Mouse (Mus musculus) cerebellum, postnatal 25 days (tissue): ENCODE data around the gene Haspin.

Experiments used
- DNase-seq, 2 experiments: peaks; one replicate each; pipeline ENCODE4 v3.0.0; 2021; ENCODE audit warnings: mixed read lengths in 2 of 2

Gene Haspin

DNA sequence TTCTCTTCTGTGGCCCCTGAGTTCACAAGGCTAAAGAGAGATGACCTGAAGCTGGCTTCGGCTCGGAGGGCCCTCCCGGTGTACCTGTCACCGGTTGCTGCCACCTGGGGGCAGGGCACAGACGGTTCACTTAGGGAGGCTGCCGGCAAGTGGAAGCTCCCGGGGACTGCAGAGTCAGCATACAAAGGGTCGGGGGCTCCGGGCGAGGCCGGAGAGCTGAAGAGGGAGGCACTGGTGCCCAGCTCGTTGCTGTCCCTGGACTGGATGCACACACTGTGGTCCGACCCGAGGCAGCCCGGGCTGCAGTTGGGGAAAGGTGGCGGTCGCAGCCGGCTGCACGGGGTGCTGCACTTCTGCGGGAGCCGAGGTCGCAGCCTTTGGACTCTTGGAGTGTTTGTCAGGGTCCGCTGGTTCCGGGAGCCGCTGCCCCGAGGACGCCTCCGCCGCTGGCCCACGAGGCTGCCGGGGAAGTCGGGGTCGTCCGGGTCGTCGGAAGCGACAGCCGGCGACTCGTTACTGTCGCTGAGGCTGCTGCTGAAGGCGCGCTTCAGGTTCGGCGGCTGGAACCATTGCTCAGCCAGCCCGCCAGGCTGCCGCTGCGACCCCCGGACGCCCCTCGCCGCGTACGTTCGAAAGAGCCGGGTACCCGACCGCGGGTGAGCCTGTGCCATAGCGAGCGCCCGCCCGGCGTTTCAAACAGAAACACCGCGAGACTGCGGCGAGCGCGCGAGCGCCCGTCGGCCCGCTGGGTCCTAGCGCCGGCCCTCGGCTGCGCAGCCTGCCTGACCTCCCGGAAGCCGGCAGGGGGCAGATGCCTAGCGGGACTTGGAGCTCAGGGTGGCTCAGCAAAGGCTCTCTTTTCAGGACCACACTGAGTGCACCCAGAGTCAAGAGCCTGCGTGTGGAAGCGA is at the start of gene Haspin:
Gene Haspin, minus strand, starts transcription at position 704 of the 911 bp plus-strand sequence.
- peak; percentile 89 to 94 for DNase-seq

DNA sequence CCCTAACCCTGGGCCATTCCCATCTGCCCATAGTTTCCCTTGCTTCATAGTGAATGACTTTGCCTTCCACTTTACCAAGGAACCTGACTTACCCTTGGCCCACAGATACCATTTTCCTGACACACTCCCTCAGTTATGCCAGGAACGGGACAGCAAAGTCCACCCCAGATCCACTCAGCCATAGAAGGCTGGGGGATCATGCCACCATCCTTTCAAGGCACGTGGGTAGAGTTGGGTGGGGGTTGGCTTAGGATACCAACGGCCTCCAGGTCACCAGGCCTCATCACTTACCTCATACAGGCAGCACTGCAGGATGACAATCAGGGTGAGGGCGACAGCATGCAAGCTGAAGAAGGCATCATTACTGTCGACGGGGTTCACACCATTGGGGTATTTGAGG is 49.1 kb upstream of the Haspin start:
- DNase-seq: no peak

DNA sequence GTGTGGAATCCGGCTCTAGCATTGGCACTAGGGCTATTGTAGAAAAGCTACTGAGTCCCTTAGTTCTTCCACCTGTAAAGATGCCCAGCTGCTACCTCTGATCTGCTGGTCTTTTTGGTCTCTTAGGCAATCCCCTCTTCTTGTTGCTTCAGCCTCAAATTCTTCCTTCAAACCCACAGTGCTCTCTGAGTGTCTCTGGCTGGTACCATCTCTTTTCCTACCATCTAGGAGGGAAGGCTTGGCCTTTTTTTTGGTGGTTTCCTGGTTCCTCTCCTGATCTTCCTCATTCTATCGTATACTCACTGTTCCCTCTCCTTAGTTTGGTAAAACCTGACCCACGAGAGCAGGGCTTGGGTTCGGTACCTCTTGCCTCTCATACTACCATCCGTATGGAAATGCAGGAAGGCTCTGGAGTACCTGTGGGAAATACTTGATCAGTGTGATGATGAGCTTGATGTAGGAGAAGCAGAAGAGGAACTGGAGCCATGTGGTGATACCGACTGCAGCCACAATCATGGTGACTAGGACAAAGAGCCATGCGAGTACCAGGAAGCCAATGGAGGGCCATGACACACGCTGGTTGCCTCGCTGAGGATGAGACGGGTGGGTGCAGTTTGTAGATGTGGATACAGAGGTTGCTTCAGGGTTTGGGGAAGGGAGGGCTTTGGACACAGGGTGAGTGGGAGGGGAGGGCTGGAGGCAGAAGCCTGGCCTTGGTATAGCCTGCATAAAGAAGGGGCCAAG is 48.0 kb upstream of the Haspin start:
- no peak for DNase-seq

DNA sequence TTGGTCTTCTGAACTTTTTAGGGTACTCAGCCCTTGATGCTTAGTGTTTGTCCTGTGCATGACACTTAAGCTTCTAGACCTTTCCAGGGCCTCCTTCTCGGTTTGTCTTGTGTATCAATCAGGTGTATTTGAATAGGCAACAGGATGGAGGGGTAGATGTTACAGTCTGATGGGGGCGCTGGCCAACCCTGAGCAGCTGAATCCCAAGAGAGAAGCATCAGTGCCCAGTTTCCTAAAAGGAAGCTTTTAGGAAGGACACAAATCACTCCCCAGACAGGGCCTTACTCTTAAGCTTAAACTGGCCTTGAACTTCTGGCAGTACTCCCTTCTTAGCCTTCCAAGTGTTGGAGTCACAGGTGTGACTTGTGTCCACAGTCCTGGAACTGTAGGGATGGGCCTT is 39.8 kb upstream of the Haspin start:
- DNase-seq: no peak

DNA sequence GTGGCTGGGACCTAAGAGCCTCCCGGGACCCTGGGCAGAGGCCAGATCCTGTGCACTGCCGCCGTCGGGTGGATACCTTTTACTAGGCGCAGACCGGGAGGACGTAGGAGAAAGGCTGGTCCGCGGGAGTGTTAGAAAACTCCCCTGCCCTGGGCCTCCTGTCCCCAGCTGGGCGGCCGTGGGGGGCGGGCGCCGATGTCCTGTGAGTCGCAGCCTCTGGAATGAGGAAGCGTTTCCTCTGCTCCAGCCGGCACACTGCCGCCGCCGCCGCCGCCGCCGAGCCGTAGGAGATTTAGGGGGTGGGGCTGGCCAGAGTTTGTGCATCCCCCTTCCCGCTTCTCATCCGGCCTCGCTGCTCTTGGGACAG is 39.4 kb upstream of the Haspin start:
- DNase-seq: peak in 1 of 2 experiments; percentile 64

DNA sequence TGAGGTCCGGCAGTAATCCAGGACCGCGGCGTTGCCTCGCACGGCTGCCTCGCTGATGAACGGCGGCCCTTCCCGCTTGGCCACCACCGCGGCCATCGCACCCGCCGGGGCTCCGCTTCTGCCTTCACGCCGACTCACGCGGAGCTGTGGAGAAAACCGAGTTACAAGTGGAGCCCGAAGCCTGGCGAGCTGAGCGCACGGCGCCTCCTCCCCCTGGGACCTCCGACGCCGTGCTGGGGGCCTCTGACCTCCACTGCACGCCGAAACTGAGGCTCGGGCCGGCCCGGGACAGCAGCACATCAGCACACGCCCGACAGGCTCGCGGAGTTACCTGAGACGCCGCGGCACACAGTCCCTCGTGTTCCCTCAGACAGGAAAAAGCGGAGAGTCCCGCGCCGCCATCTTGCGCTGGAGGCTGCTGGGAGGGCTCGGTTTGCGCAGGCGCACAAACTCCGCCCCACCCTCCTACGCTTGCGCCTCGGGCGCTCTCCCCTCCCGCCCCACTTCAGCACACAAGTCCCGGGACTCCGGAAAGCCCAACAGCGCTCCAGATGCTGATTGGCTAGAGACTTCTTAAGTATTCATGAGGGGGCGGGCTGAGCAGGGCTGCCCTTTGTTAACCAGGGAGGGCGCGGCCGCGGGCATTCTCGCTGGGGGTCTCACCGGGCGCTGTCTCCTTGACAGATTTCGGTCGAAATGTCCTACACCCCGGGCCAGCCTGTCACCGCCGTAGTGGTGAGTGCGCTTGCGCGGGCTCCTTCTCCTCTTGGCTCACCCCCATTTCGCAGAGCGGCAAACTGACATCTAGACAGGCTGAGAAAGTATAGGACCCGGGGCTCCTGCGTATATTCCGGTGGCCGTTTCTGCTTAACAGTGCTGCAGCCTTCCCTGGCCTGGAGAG is 38.8 kb upstream of the Haspin start, which contains the start of the genes Emc6 and Tax1bp3:
Gene Emc6, minus strand, starts transcription at position 430 of the 901 bp plus-strand sequence.
Gene Tax1bp3, plus strand, starts transcription at position 476 of the 901 bp plus-strand sequence.
- DNase-seq: peak; percentile 96 to 98

DNA sequence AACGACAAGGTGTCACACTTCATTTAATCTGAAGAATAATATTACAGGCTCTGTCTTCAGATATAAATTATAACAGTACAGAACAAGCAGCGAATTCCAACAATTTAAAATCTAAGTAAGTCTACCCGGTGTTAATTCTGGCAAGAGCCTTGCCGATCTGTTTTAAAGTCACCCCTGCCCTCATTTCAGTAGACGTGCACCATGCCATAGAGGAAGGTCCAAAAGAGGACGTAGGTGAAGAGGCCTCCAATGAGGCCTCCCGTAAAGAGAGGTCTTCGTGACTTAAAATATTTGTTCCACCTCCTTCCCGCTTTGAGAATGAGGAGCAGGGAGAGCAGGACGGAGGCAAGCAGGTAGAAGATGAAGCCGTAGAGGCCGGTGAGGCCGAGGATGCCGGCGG is 38.1 kb upstream of the Haspin start:
- no peak for DNase-seq

DNA sequence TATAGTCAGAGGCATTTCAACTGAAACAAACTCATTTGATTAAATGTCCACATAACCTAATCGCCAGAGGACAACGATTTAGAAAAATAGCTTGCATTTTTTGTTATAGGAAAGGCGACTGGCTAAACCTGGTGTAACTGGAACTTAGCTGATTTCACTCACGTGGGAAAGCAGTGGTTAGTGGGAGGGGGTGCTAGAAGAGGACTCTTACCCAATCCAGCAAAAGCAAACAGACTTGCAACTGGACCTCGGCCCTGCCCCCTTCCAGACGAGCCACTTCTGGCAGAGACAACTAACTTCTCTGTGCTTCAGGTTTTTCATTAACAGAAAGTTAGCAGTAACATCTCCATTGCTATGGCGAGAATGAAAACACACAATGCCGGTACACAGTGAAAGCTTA is 37.5 kb upstream of the Haspin start:
- no peak for DNase-seq

DNA sequence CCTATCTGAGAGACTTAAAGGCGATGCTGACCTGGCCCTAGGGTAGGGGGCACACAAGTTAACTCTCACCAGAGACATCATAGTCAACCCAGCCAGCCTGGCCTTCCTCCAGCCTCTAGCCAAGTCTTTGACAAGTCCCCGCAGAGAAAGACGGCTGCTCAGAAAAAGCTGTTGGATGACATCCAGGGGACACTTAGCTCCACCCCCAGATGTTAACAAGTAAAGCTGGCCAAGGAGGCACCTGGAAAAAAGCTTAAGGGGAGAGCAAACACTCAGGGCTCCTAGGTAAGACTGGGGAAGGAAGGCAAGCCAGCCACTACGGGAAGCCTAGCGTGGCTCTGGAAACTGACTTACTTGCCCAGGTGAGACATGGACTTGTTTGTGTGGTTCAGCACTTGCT is 34.1 kb upstream of the Haspin start:
- peak in 1 of 2 experiments; percentile 29 for DNase-seq

DNA sequence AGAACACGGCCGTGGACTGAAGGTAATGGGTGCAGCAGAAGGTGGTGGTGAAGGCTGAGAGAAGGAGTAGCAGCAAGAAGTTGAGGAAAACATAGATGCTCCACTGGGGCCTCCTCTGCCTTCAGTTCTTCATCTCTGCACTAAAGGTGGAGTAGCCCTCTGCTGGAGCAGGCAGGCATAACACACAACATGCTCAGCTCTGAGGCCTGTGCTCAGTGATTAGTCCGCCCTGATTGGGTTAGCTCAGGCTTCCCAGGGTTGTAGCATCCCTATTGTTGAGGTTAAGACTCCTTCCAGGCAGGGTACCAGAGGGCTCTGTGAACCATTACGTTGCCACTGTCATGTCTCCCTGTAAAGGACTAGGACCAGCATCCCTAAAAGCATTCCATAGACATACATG is 31.1 kb upstream of the Haspin start:
- peak; percentile 72 to 82 for DNase-seq

DNA sequence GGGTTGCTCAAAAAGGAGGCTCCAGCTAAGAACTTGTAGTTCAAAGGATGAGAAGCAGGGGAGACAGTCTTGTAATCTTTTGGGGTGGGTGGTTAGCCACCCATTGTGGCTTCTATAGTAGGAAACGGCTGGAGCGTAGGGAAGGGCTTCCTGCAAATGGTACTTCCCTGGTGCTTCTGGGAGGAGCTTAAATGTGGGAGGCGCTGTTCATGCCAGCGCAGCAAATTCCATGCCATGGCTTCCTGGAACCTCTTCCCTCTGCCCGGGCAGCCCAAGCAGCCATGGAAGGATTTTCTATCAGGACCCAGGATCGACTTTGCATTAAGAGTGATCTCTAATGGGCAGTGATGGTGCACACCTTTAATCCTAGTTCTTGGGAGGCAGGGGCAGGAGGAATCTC is 30.5 kb upstream of the Haspin start:
- DNase-seq: no peak

DNA sequence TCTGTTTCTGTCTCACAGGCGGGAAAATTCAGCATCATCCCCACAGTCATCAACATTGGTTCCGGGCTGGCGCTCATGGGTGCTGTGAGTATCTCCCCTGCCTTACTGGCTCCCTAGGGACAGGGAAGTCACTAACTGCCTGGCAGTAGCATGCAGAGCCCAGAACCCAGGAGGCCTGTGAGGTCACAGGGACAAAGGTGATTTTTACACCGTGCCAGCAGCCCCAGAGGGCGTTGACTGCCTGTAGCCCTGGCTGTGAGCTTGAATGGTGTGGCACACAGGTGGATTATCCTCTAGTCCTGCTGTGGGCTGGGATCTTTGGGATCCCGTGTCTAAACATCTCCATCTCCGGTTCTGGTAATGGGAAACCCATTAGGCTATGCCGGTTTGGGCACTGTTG is 30.0 kb upstream of the Haspin start:
- DNase-seq: no peak

DNA sequence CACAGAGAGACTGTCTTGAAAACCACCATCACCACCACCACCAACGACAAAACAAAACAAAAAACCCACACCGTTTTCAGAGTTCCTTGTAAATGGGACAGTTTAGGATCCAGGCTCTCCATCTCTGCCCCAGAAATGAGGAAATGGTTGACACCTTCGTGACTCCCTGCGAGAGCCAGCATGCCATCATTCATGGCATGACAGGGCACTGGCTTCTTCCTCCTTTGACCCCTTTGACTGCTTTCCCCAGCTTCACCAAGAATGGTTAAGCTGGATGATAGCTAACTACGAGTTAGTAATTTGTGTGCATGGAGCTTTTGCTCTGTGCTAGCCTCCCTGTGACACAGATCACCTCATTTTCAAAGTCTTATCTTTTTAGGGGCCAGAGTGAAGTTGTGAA is 24.2 kb upstream of the Haspin start:
- DNase-seq: no peak

DNA sequence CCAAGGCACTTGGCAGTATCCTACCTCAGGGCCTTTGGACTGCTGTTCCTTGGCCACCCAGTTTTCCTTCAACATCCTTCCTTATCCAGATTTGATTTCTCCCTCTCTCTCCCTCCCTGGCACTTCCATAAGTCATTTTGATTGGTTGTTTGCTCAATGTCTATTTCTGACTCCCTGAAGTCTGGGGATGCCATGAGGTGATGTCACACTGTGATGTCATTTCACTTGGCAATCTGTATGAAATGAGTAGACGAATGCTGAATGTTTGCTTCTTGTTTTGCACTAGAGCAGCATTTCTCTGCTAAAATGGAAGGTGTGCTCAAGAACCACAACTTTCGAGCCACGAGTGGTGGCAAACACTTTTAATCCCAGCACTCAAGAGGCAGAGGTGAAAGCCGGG is 23.5 kb upstream of the Haspin start:
- no peak for DNase-seq

DNA sequence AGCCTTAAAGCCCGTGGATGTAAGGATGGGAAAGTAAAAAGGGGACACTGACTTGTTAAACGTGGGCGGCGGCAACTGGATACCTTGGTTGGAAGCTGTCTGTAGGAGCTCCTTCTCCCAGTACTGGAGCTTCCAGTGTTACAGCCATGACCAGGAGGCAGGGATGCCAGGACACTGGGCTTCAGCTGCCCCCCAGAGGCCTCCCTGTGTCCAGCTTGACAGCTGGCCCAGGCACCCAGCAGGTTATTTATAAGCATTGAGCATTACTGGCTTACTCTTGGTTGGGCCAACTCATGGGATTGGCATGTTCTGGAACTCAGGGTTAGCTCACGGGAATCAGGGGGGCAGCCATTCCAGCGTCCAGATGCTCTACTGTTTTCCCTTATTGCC is 22.7 kb upstream of the Haspin start:
- DNase-seq: no peak

DNA sequence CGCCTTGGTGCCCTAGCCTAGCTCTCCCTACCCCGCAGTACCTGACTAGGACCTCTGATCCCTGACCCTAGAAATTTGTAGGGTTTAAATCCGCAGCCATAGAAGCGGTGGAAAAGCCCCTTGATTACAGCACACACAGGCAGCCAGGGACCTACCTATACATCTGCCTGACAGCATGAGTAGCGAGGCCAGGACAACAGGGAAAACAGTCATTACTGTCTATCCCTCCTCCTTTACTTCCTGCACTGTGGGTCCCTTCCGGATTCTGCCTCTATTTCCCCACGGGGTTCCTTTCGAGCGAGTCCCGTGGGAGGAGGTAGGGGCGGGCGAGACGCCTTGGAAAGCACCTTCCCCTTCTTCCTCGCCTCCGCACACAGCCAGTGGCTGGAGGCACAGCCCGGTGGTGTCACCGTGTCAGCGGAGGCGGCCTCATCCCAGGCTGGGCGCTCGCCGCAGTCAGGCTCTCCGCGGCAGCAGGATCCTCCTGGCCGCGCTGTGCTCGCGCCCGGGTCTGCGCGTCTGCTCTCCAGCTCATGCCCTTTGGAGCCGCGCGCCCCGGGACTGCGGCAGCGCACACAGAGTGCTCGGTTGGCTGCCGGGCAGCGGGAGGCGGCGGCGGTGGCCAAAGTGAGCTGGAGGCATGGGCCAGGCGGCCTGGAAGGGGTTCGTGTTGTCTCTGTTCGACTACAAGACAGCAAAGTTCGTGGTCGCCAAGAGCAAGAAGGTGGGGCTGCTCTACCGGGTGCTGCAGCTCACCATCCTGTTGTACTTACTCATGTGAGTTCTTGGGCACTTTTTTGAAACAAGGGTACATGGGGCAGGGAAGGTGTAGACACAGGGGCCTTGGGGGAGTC is 22.1 kb upstream of the Haspin start, which contains the start of gene P2rx5:
Gene P2rx5, plus strand, starts transcription at position 465 of the 854 bp plus-strand sequence.
- DNase-seq: peak; percentile 57 to 69

DNA sequence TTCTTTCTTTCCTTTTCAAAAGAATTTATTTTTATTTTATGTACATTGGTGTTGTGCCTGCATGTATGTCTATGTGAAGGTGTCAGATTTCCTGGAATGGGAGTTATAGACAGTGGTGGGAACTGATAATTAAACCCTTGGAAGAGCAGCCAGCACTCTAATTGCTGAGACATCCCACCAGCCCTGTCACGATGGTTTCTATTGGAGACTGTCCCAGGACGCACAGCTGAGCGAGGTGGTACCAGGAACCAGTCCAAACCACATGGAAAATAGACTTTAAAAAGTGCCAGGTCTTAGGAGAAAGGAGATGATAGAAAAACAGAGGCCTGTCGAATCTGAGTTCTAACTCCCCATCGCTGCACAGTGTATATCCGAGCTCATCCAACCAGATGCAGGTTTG is 17.0 kb upstream of the Haspin start:
- no peak for DNase-seq

DNA sequence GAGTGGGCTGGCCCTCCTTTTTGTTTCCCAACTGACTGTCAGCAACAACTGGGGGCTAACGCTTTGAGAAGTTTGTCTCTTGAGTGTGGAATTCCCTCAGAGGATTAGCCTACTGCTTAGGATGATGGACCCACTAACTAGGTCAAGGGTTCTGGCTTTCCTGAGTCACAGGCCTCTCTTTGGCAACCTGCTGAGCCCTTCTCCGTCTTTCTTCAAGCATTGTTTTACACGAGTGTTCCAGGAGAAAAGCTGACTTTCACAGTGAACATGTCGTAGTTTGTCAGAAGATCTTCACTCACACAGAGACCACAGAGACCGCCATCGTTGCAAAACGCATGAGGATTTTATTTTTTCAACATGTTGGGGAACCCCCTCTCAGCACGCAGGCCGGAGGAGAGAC is 10.1 kb upstream of the Haspin start:
- DNase-seq: no peak

DNA sequence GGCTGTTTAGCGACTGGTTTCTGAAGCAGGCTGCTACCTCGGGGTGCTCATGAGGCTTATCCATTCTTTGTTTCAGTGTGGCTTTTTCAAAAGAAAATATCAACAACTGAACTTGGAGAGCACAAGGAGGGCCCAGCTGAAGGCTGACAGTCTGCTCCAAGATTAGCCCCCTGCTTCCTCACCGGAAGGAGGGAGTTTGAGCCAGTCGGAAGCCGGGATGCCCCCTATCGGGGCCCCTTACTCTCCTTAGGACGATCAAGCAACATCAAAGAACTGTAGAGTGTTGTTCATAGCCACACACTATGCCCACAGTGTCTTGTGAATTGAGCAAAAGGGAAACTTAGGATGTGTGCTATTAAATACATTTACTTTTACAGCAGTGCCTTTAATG is 8.9 kb upstream of the Haspin start:
- no peak for DNase-seq

DNA sequence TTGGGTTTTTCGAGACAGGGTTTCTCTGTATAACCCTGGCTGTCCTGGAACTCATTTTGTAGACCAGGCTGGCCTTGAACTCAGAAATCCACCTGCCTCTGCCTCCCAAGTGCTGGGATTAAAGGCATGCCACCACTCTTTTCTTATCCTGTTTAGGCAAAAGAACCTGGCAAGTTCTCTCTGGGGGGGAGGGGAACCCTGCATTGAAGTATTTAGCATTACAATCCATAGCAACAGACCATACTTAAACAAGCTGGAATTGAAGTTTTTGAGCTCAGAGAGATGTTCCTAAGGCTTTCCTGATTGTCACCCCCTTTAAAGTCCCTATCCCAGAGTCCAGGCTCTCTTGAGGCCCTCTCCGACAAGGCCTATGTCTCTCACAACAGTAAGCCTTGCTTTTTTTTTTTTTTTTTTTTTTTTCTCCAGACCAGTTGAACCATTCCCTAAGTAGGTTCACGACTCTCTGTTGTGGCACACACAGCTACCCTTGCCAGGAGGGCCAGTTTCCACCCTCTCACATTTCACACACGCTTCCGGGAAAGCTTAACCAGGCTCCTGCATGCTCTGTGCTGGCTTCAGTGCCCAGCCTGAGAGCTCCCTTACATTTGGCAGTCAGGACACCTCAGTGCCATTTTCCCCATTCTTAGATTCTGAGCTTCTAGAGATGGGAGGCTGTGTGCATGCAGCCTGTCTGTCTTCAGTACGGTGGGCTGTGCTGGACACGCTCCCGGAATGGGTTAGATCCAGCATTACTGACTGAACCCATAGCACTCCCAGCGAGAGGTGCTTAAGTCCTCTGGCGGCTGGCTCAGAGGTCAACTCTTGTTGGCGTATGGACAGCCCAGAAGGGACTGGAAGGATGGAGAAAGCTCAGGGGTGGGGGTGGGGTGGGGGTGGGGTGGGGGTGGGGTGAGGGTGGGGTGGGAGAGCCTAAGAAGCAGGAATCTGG is 8.2 kb upstream of the Haspin start:
- no peak for DNase-seq

DNA sequence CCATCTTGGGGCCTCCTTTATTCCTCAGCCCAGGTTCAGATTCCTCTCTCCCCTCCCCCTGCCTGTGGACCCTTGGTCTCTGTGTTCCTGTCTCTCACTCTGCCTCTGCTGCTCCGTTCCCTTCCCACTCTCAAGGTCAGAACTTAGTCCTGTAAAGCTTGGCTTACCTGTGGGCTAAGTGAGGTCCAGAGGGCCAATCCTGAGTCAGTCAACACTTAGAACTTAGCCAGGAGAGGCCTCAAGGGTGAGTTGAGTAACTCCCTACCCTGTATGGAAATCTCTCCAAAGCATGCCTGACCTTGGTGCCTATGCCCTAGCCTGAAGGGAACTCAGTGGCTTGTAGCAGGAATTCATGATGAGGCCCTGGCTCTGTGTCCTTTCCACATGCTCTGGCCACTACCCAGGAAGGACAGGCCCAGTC is 6.2 kb upstream of the Haspin start:
- no peak for DNase-seq
